Mouse (Mus musculus): ENCODE measurements around the gene Hist2h2bb.

DNA sequence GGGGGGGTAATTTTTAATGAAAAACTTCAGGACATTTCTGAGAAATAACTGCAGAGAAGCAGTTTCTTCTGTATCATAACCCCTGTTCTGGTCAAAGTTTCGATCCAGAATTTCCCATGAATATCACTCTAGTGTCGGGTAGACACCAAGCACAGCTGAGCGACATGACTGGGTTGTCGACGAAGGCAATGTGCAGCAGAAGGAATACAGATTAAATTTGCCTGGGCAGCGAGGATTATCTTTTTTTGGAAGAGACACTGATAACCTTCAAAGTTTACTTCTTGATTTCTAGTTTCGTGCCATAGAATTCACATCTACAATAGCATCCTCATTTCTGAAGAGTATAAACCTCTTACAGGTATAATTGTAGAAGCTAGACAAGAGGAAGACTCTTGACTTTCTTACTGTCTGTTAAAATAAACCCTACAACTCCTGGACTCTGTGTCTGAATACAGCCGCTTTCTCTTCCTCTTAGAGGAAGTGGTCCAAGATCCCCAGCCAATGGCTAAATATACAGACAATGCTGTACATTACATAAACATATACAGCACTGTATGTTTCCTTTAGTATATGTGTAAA is 3.3 kb upstream of the Hist2h2bb start:
- TF ChIP-seq CTCF (IDR thresholded peaks at IDR 0.05; ENCODE audit: low read depth) (no peak), EP300 (IDR thresholded peaks at IDR 0.05; ENCODE audit: low read depth) (0 out of 2 replicates have a peak, but pooled peaks have one; percentile 32)
